Mouse (Mus musculus) retina, adult 2 months (tissue): ENCODE measurements around the gene Pitx1.

Experiments used
- DNase-seq: peaks from one replicate; pipeline ENCODE4 v3.0.0-alpha.2; 2012; ENCODE audit warnings: low read depth, low spot score

Pitx1 gene

DNA sequence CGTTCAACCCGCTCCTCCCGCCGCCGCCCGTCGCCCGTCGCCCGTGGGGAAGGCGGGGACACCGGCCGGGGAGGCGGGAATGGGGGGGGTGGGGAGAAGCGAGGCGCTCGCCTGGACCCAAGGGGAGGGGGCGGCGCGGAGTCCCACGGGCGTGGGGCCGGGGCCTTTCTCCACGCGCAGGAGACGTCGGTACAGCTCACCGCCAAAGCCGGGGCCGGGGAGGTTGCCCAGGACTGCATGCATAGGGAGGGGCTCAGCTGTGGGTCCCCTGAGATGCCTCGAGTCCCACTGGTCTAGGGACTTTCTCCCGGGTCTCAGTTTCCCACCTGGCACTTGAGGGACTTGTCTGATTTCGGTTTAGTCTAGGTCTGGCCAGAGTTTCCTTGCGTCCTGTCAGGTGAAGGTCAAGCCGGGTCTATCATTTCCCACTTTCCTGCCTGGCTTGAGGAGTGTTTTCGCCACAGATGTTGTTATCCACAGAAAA, at the start of gene Pitx1:
TSS of gene Pitx1 (minus strand) at position 51 of the 484 bp plus-strand sequence.
- no peak for DNase-seq

DNA sequence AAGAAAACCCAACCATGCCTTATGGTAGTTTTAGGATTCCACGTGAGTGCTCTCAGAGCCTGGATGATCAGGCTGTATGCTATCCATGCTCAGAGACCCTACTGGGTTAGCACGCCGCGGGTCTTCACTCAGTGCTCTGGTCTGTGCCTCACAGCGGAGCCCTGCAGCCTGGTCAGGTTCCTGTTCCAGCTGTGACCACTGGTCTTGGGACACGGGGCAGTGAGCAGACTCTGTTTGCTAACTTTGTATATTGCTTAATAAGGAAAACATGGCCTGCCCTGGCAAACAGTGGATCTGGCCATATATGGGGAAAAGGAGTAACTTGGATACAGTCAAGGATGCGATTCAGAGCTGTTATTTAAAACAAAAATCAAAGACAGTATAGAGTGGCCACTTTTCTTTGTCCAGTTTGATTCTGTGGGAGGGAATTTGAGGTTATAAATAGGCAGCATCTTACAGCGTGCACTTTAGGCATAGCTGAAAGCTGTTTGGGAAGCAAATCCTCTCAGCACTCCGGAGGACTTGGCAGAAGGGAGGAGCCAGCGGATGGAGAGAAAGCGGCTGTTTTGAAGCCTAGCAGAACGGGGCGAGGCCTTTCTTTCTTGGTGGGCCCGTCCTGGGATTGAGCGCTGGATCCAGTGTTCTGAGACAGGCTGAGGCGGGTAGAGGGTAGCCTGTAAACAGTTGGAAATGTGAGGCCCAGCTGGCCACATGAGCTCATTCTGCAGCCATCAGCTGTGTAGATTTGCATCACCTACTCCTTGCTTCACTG, 45.6 kb upstream of the Pitx1 start:
- DNase-seq = no peak

- no peak for DNase-seq
Observed at GRCm38 (mm10) chr13:55878353-55878752, 42.4 kb upstream of the Pitx1 start.

GRCm38 (mm10) chr13:55871410-55871809, 35.4 kb upstream of the Pitx1 start:
- DNase-seq = no peak

DNA sequence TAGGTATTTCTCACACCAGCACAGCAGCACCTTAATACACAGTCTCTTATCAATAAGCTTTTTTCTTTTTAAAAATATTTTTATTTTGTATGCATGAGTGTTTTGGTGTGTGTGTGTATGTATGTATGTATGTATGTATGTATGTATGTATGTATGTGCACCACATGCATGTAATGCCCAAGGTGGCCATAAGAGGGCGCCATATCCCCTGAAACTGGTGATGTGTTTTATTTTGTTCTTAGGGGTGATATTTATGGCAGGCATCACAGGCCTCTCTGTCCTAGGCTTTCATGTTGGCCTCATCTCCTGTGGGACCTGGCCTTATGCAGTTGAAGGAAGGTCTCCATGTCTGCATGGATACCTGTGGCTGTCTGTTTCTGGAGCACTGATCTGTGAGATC, 34.0 kb upstream of the Pitx1 start:
- no peak for DNase-seq

DNA sequence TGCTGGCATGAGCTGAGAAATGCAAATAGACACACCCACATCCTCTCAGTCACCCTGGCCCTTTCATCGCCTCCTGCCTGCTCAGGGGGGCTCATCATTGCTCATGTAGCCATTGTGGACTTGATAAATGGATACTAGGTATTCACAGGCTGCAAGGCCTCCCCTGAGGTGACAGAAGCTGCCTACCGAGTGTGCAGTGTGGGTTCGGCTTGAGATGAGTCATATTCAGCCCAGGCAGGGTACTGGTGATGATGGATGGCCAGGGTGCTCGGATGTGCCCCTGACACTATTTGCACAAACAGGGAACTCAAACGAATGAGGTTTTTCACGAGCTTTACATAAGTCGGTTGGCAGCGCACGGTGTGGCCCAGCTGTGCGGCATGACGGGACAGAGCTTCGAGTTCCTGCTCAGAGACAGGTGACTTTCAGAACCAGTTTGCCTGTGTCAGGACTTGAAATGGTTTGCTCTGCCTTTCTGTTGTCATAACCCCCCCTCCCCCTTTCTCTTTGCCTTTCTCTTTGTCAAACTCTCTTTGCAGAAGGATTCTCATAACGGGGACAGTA, 31.6 kb upstream of the Pitx1 start:
- no peak for DNase-seq

- DNase-seq = no peak
Observed at GRCm38 (mm10) chr13:55860483-55860882, 24.5 kb upstream of the Pitx1 start.

GRCm38 (mm10) chr13:55858463-55858862, 22.5 kb upstream of the Pitx1 start:
- no peak for DNase-seq

DNA sequence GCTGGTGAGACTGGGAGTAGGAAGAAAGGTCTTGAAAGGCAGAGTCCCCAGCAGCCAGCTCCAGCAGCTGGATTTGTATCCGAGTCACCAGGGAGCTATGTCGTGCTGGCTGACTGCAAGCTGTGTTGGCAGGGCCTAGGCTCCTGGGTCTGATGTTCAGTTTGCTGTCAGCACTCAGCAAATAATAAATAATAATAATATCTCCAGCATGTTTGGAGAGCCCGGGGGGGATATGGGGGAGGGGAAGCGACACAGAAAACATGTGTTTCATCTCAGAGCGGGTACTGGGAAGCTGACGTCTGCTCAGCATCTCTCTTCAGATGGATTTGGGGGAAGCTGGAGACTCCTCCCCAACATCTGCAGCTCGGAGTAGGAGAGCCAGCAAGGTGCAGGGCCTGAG, 19.8 kb upstream of the Pitx1 start:
- no peak for DNase-seq

GRCm38 (mm10) chr13:55852205-55852604, 16.2 kb upstream of the Pitx1 start:
- no peak for DNase-seq

DNA sequence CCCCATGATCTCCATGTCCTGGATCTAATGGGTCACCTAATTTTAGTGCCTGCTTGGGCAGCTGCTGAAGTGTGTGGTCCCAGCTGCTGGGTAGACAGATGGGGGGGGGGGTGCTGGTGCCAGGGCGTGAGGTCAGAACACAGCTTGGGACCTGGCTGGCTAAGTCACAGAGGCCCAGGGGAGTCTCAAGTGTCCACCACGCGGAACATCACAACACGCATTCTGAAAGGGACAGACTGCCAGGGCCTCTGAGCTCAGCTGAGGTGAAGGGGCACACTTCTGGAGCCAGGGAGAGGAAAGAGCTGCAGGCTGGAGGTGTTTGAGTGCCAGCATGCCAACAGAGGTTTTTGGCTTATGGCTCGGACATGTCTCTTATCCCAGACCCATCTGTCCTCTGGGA, 14.7 kb upstream of the Pitx1 start:
- no peak for DNase-seq

GRCm38 (mm10) chr13:55848604-55849190, 12.7 kb upstream of the Pitx1 start:
- no peak for DNase-seq

- no peak for DNase-seq
Observed at GRCm38 (mm10) chr13:55847805-55848204, 11.8 kb upstream of the Pitx1 start.

DNA sequence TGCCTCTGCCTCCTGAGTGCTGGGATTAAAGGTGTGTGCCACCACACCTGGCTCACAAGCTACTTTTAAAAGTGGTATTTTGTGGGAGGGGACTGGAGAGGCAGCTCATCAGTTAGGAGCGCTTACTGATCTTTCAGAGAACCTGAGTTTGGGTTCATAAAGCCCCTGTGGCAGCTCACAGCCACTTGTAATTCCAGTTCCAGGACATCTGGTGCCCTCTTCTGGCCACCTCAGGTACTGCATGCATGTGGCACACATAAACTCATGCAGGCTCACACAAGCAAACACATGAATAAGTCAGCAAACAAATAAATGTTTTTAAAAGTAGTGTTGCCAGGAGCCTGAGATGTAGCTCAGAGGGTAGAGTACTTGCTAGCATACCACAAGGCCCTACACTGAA, 7.7 kb upstream of the Pitx1 start:
- DNase-seq = no peak

DNA sequence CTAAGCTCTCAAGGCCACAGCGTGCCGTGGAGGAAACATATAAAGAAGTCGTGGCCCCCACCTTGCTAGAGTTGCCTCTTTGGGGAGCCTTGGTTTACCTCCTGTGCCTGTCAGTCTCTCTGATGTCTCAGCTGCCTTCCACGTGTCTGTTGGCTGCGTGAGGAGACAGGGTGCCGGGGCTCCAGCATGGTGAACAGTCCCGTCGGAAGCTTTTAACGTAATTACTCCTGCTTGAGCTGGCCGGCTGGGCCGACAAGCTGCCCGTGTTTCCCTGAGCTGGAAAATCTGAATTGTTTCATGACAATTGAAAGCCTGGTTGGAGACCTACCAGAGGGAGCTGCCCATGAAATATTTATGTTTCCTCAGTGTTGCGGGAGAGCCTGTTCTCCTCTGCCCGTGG, 4.2 kb upstream of the Pitx1 start:
- no peak for DNase-seq

GRCm38 (mm10) chr13:55836786-55837780, 1.1 kb upstream of the Pitx1 start:
- no peak for DNase-seq

DNA sequence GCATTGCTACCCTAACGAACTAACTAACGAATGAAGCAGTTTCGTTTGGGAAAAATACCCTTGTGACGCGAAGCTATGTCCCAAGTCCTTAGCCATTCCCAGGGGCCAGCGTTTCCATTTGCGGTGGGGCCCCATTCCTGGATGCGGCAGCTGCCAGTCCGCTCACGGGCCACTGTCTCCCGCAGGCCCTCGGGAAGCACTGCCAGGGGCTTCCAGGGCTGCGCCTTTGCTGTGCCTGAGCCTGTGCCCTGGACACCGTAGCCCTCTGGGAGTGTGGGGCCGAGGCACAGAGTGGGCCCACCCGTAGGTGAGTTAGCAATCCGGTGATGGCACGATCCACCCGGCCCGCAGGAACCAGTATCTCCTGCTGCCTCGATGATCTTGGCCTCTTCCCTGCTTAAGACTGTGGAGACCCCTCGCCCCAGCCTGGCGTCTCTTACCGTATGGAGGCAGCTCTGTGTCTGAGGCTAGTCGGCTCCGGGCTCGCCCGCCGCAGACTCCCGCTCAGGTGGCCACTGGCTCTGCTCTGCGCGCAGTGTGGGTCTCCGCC, 369 bp downstream of the Pitx1 start:
- DNase-seq = no peak

GRCm38 (mm10) chr13:55834667-55835066, 1.3 kb downstream of the Pitx1 start:
- DNase-seq = no peak

- no peak for DNase-seq
Observed at GRCm38 (mm10) chr13:55833921-55834320, 2.1 kb downstream of the Pitx1 start.

DNA sequence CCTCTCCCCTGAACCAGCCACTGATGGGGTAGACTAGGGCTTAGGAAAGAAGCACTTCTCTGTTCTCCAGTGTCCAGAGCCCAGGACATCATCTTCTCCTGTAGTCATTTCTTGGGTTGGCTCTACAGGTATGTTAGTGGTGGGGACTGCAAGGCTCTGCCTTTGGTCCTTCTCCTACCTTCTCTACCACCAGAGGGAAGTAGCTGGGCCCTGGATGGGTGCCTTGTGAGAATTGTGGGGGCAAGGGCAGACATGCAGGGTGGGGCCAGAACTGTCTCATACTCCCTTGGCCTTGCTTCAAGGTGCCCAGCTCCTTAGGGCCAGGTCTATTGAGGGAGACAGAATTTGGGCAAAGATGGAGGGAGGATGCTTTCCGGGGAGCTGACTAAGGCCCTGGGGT, 3.4 kb downstream of the Pitx1 start:
- no peak for DNase-seq

- no peak for DNase-seq
Observed at GRCm38 (mm10) chr13:55831722-55832160, 4.3 kb downstream of the Pitx1 start.
